Mouse (Mus musculus): ENCODE measurements around the gene Acpp. TPM values are rescaled to one million over a fixed set of nuclear protein-coding genes. Genes with fewer than 3 reads are reported as not detected.

Acpp gene
- total RNA-seq, 2 experiments from 2014 or later = 0.26 to 0.39 TPM

DNA sequence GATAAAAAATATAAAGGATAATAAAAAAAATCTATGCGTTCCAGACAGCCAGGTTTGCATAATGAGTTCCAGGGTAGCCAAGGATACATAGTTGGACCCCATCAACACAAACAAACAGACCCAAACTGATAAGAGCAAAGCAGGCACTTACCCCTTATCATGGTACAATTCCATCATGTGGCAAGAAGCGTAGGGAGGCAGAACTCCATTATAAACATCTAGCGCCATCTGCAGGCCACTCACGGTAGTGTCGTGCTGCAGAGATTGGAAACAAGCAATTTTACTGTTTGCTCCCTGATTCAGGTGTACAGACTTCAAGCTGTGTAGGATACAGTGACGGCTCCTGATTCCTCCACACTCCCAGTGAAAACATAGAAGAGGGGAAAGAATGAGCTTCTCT is 30.8 kb downstream of the Acpp start:
- peak; percentile 63 to 80 for DNase-seq
- intact Hi-C loops (cut with DNase I) = loop anchor here (1.0 kb wide), 1 partner anchor 29 kb away; no protein-coding TSS in a partner anchor

GRCm38 (mm10) chr9:104305333-104306111 is 32.0 kb downstream of the Acpp start:
- intact Hi-C loops (cut with DNase I) = loop anchor here (1.0 kb wide), 1 partner anchor 28 kb away; no protein-coding TSS in a partner anchor
- no peak for DNase-seq

DNA sequence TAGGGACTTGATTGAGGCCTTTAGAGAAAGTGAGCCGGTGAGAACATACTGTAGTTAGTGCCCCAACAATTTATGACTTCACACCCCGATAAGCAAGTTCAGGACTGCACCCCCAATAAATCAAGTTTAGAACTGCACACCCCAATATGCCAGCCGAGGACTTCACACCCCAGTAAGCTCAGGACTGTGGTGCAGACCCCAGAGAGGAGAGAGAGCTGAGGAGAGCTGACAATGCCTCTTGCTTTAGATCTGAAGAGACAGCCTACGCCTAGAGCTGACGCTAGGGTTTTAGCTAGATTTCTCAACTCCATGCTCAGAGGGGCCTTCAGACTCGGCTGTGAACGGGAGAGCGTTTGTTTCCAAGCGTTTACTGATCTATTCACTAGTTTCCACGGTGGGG is 32.7 kb downstream of the Acpp start:
- intact Hi-C loops (cut with DNase I) = loop anchor here (5.0 kb wide), 1 partner anchor 97 kb away; no protein-coding TSS in a partner anchor
- no peak for DNase-seq

GRCm38 (mm10) chr9:104304376-104304775 is 33.2 kb downstream of the Acpp start:
- intact Hi-C loops (cut with DNase I) = loop anchor here (5.0 kb wide), 1 partner anchor 97 kb away; no protein-coding TSS in a partner anchor
- DNase-seq = no peak

GRCm38 (mm10) chr9:104300569-104300968 is 37.0 kb downstream of the Acpp start:
- DNase-seq = no peak
- intact Hi-C loops (cut with DNase I) = loop anchor here (5.0 kb wide), 1 partner anchor 93 kb away; no protein-coding TSS in a partner anchor

DNA sequence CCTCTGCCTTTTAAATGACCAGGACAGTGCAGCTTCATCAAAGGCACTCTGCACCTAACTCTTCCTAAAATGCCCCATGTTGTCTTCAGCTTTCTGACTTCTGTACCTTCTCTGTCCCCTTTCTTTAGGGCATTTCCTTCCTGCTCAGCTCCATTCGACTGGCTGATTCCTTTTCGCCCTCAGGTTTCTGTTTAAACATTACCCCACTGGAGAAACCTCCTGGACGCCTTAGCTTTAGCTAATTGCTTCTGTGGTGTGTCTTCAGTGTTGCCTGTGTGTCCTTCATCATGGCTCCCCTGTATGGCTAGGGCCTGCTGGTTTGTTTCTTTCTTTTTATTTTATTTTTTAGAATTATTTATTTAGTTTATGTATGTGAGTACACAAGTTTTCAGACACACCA is 40.5 kb downstream of the Acpp start:
- intact Hi-C loops (cut with DNase I) = no loop called here
- DNase-seq = no peak

DNA sequence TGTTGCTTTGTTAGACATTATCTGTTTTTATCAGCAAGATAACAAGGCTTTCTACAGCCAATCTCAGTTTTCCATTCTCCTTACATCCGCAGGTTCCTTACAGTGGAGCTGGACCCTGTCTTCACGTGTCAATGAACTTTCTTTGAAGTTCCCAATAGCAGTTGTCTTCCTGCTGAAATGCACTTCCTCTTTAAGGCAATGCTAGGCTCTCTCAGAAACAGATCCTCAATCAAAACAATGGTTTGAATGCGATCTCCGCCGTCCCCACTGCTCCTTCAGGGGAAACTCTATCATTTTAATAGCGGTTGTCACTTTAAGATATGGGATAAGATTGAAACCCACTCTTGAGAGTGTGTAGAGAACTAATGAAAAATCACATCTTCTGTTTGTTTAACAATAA is 52.6 kb downstream of the Acpp start:
- no peak for DNase-seq
- intact Hi-C loops (cut with DNase I) = no loop called here

DNA sequence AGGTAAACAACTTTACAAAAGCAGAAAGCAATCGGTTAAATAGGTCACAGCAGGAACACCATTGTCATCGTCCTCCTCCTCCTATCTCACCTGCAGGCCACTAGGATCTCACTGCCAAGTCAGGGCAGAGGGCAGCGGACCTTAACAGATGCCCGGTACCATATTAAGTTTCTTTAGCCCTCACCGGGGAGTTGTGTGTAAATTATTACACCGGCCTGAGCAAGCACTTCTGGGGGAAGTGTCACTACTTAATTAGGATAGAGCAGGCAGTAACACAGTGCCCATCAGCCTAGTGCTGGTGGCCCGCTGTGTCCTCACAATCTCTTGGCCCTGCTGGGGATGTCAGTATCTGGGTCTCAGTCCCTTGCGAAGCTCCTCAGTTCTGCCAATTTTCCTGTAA is 55.0 kb downstream of the Acpp start:
- intact Hi-C loops (cut with DNase I) = no loop called here
- DNase-seq = no peak

DNA sequence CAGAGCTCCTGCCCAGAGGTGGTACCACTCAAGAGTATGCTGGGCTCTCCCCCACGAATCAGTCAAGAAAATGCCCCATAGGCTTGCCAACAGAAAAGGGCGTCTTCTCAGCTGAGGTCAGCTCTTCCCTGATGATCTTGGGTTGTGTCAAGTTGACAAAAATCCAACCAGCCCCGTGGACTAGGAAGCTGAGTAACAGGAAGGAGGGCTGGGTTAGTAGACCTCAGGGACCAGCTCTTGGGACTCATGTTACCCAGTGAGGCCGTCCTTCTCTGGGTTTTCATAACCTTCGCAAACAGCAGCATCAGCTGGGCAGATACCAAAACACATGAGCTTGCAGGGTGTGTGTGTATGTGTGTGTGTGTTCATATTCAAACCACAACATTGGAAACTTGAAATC is 55.8 kb downstream of the Acpp start:
- intact Hi-C loops (cut with DNase I) = no loop called here
- DNase-seq = no peak

GRCm38 (mm10) chr9:104280725-104281495 is 56.6 kb downstream of the Acpp start:
- intact Hi-C loops (cut with DNase I) = no loop called here
- DNase-seq = no peak

GRCm38 (mm10) chr9:104277528-104278162 is 59.9 kb downstream of the Acpp start:
- intact Hi-C loops (cut with DNase I) = loop anchor here (1.0 to 2.0 kb wide), 2 partner anchors 29 to 95 kb away; no protein-coding TSS in a partner anchor
- DNase-seq = peak; percentile 3 to 18

- no peak for DNase-seq
- intact Hi-C loops (cut with DNase I) = no loop called here
Measured at GRCm38 (mm10) chr9:104275084-104275785, 62.3 kb downstream of the Acpp start.

DNA sequence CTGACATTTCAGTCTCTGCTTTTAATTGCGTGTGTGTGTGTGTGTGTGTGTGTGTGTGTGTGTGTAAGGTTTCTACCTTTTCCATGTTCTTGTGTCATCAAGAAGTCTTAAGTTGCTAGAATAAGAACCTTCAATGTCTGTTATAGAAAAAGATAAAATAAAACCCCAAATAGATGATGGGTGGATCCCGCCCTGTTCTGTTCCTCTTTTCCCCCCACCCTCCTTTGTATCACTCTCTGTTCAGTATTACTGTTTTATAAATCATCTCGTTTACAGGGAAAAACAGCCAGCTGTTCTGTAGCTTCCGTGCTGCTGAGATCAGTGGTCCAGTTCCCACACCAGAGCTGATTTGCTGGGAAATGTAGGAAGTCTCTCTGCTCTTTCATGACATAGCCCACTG is 65.5 kb downstream of the Acpp start:
- intact Hi-C loops (cut with DNase I) = no loop called here
- DNase-seq = no peak

GRCm38 (mm10) chr9:104271642-104272041 is 65.9 kb downstream of the Acpp start:
- intact Hi-C loops (cut with DNase I) = no loop called here
- no peak for DNase-seq

- DNase-seq = no peak
- intact Hi-C loops (cut with DNase I) = loop anchor here (10.0 kb wide), 1 partner anchor 1125 kb away; the partner anchor contains the start of genes Aste1 and Nek11
Measured at GRCm38 (mm10) chr9:104269944-104270343, 67.6 kb downstream of the Acpp start.

- DNase-seq = no peak
Measured at GRCm38 (mm10) chr9:104269349-104269871, 68.1 kb downstream of the Acpp start.

DNA sequence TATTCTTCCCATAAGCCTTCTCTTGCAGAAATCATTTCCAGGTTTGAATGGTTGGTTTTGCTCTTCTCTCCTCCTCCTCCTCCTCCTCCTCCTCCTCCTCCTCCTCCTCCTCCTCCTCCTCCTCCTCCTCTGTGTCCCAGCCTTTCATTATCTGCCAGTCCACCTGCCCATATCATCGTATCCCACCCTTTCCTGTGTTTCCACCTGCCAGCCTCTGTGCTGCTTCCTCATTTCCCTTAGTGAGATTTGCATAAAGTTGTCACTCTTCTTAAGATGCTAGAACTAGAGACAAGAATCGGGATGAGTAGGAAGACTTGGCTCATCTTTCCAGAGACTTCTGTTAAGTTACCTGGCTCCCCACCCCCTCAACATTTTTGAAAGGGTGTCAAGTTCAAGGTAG is 73.0 kb downstream of the Acpp start:
- intact Hi-C loops (cut with DNase I) = loop anchor here (10.0 kb wide), 1 partner anchor 1130 kb away; the partner anchor contains the start of genes Aste1 and Nek11
- DNase-seq = no peak

More at GRCm38 (mm10) chr9:104269349-104269871, 68.1 kb downstream of the Acpp start:
- intact Hi-C loops (cut with DNase I) = loop anchor here (10.0 kb wide), 1 partner anchor 1125 kb away; the partner anchor contains the start of genes Aste1 and Nek11

DNA sequence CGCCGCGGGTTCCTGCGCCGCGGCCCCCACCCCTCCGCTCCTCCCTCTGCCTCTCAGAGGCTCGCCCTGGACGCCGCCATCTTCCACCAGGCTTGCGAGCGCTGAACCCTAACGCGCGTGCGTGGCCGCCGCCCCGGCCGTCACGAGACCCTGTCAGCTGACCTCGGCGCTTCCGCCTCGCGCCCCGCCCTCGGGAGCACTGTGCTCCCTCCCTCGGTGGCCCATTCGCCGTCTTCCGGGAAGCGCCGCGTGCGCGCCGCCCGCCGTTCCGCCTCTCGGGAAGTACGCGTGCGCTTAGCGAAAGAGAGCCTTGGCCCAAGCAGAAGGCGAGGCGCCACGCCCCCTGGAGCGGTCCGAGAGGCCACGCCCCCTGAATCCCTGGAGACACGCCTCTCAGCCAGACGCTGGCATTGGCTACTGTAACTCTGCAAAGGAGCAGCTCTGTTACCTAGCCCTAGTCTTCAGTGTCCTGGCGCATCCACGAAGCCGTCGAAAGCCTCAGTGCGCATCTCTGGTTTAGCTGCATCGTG is 74.7 kb downstream of the Acpp start, which contains the start of gene Dnajc13:
Gene Dnajc13, minus strand, starts transcription at position 108 of the 530 bp plus-strand sequence.
- DNase-seq = peak; percentile 99
- intact Hi-C loops (cut with DNase I) = loop anchor here (10.0 kb wide), 1 partner anchor 1132 kb away; the partner anchor contains the start of genes Aste1 and Nek11
